10 mouse cellular contexts compared by ENCODE assay signal in genomic region chr7:83599913-83600286, GRCm38 (mm10). TPM values are rescaled to one million over a fixed set of nuclear protein-coding genes. Genes with fewer than 3 reads are reported as not detected.
DNase-seq lines count a peak whose midpoint lies in the region; ATAC-seq and TF ChIP-seq lines count a peak whose summit lies in the region.
"Had no signal": no experiment of that assay in that cellular context is flagged by ENCODE, and none has a peak within 500 bp of the region (broad histone marks: within the 10 kb centered on the region; RNA-seq: fewer than 3 reads in every experiment).

No protein-coding gene starts in this region.

- no peak for TF ChIP-seq EP300 in ES-Bruce4 (IDR thresholded peaks at IDR 0.05; ENCODE audit: insufficient read depth, low read depth, low read length)

- no peaks in the 10 kb centered on the region for H3K4me1 ChIP-seq in hindbrain, postnatal 0 days (ENCODE audit: insufficient read depth, low read length)
- no peaks in the 10 kb centered on the region for H3K4me1 ChIP-seq in hindbrain, embryonic 16.5 days (ENCODE audit: control insufficient read depth, insufficient read depth, low read depth, low read length)
- no peaks in the 10 kb centered on the region for H3K4me1 ChIP-seq in ES-Bruce4 (ENCODE audit: control insufficient read depth, insufficient read depth, low read length)
- H3K4me1 ChIP-seq in midbrain, embryonic 14.5 days (ENCODE audit: control insufficient read depth, insufficient read depth, low read length) = no peaks in the 10 kb centered on the region

- no peak overlapping the region for H3K27ac ChIP-seq in hindbrain, postnatal 0 days
- no peak overlapping the region for H3K27ac ChIP-seq in hindbrain, embryonic 16.5 days (ENCODE audit: low read depth, low read length)
- no peak overlapping the region for H3K27ac ChIP-seq in ES-Bruce4 (ENCODE audit: insufficient read depth, low read length)
- no peak overlapping the region for H3K27ac ChIP-seq in midbrain, embryonic 14.5 days (replicated peaks; ENCODE audit: low read depth, low read length)

- 60% methylated on average over 8 of the region's 8 CpGs for WGBS in hindbrain, postnatal 0 days
- WGBS in hindbrain, embryonic 16.5 days = 55% methylated on average over 8 of the region's 8 CpGs
- 57% methylated on average over 8 of the region's 8 CpGs for WGBS in midbrain, embryonic 14.5 days

- peak; percentile 61 for TF ChIP-seq CTCF in hindbrain, postnatal 0 days (IDR thresholded peaks at IDR 0.05; ENCODE audit: low read depth)
- TF ChIP-seq CTCF in ES-Bruce4 (IDR thresholded peaks at IDR 0.05; ENCODE audit: low read depth, low read length) = peak; percentile 92

- no peaks in the 10 kb centered on the region for H3K36me3 ChIP-seq in hindbrain, postnatal 0 days (ENCODE audit: insufficient read depth, low read length)
- no peaks in the 10 kb centered on the region for H3K36me3 ChIP-seq in hindbrain, embryonic 16.5 days (ENCODE audit: control insufficient read depth, insufficient read depth, low read length)
- no peaks in the 10 kb centered on the region for H3K36me3 ChIP-seq in ES-Bruce4 (ENCODE audit: control insufficient read depth, insufficient read depth, low read length, poor library complexity, severe bottlenecking)
- no peaks in the 10 kb centered on the region for H3K36me3 ChIP-seq in midbrain, embryonic 14.5 days (ENCODE audit: control insufficient read depth, insufficient read depth, low read length)

- no peak overlapping the region for H3K9ac ChIP-seq in hindbrain, postnatal 0 days (replicated peaks; ENCODE audit: low read length)
- no peak overlapping the region for H3K9ac ChIP-seq in hindbrain, embryonic 16.5 days (ENCODE audit: low read depth, low read length)
- H3K9ac ChIP-seq in ES-Bruce4 (ENCODE audit: low read depth, poor library complexity, severe bottlenecking) = no peak overlapping the region
- no peak overlapping the region for H3K9ac ChIP-seq in midbrain, embryonic 14.5 days (replicated peaks; ENCODE audit: low read length)

- DNase-seq in hindbrain, postnatal 0 days (ENCODE audit: low spot score) = peak; percentile 15
- DNase-seq in c-Kit-positive CD71-positive TER-119-negative erythroid progenitor cells, embryonic 14.5 days (ENCODE audit: low read depth) = peak; percentile 14
- peak; percentile 33 for DNase-seq in forelimb bud, embryonic 11.5 days (ENCODE audit: low read depth, low spot score)
- peak; percentile 12 to 13 for DNase-seq in layer of hippocampus, postnatal 36 days
- DNase-seq in midbrain, embryonic 14.5 days = peak; percentile 55
- peak; percentile 58 for DNase-seq in thymus, postnatal 0 days (ENCODE audit: low spot score)

- no peak for TF ChIP-seq POLR2A in ES-Bruce4 (IDR thresholded peaks at IDR 0.05; ENCODE audit: insufficient read depth, low read length)

- no peak overlapping the region for H3K4me3 ChIP-seq in hindbrain, postnatal 0 days (ENCODE audit: low read length)
- no peak overlapping the region for H3K4me3 ChIP-seq in hindbrain, embryonic 16.5 days (ENCODE audit: low read length)
- no peak overlapping the region for H3K4me3 ChIP-seq in ES-Bruce4 (ENCODE audit: low read depth, low read length)
- no peak overlapping the region for H3K4me3 ChIP-seq in midbrain, embryonic 14.5 days (replicated peaks; ENCODE audit: low read depth, low read length)
- H3K4me3 ChIP-seq: erythroblast, embryonic 14.5 days had no signal

- H3K27me3 ChIP-seq in hindbrain, postnatal 0 days (ENCODE audit: insufficient read depth, low read length) = no peaks in the 10 kb centered on the region
- H3K27me3 ChIP-seq in hindbrain, embryonic 16.5 days (replicated peaks; ENCODE audit: control insufficient read depth, insufficient read depth, low read length) = no peaks in the 10 kb centered on the region
- H3K27me3 ChIP-seq in ES-Bruce4 (ENCODE audit: control insufficient read depth, insufficient read depth, low read length, poor library complexity, severe bottlenecking) = no peaks in the 10 kb centered on the region
- H3K27me3 ChIP-seq in midbrain, embryonic 14.5 days (ENCODE audit: control insufficient read depth, insufficient read depth, low read length) = no peaks in the 10 kb centered on the region

- H3K9me3 ChIP-seq in hindbrain, postnatal 0 days (ENCODE audit: low read length) = no peaks in the 10 kb centered on the region
- no peaks in the 10 kb centered on the region for H3K9me3 ChIP-seq in hindbrain, embryonic 16.5 days (ENCODE audit: control insufficient read depth, low read length)
- H3K9me3 ChIP-seq in ES-Bruce4 (replicated peaks; ENCODE audit: control insufficient read depth, insufficient read depth, low read length, poor library complexity, severe bottlenecking) = no peaks in the 10 kb centered on the region; the same call in 1 of the 2 replicates
- no peaks in the 10 kb centered on the region for H3K9me3 ChIP-seq in midbrain, embryonic 14.5 days (ENCODE audit: control insufficient read depth, low read length)

- no peak overlapping the region for H3K4me2 ChIP-seq in hindbrain, postnatal 0 days (ENCODE audit: low read depth, low read length)
- no peak overlapping the region for H3K4me2 ChIP-seq in hindbrain, embryonic 16.5 days (ENCODE audit: low read length)
- no peak overlapping the region for H3K4me2 ChIP-seq in midbrain, embryonic 14.5 days (ENCODE audit: low read length)

- no peak for ATAC-seq in hindbrain, postnatal 0 days
- ATAC-seq in hindbrain, embryonic 16.5 days = no peak
- ATAC-seq in midbrain, embryonic 14.5 days (ENCODE audit: low FRiP score, low TSS enrichment) = no peak

RNA-seq across cellular contexts. Expression of gene Tmc3, which starts 15.2 kb away (rescaled TPM):
- total RNA-seq in hindbrain, postnatal 0 days (2014; rRNA removed) = 0.93 and 0.94 TPM in 2 replicates
- 0.29 and 0.43 TPM in 2 replicates for polyA plus RNA-seq in hindbrain, postnatal 0 days (2015; fragmentation: Nextera tagmentation; extraction: Ambion mirVana)
- 0.29 and 0.33 TPM in 2 replicates for polyA plus RNA-seq in hindbrain, embryonic 16.5 days (2015; fragmentation: Nextera tagmentation; extraction: Ambion mirVana)
- polyA plus RNA-seq in ES-Bruce4 (2011; ENCODE audit: insufficient read depth, insufficient read length, low read depth, missing spikeins) = 0.15 and 0.25 TPM in 2 replicates
- under 1 TPM; 0.22 to 0.23 TPM for total RNA-seq in layer of hippocampus, postnatal 36 days (2021)
- polyA plus RNA-seq in midbrain, embryonic 14.5 days (2014; fragmentation: Nextera tagmentation; extraction: Ambion mirVana) = 0.16 and 0.25 TPM in 2 replicates
- polyA plus RNA-seq in thymus, postnatal 0 days (2015; fragmentation: Nextera tagmentation; extraction: Ambion mirVana) = 1.8 and 2.0 TPM in 2 replicates
- polyA plus RNA-seq: erythroblast, embryonic 14.5 days; lung, embryonic 16.5 days had no signal

RNA-seq across cellular contexts. Expression of gene Stard5, which starts 31.9 kb away (rescaled TPM):
- 6.1 and 7.5 TPM in 2 replicates for total RNA-seq in hindbrain, postnatal 0 days (2014; rRNA removed)
- polyA plus RNA-seq in hindbrain, postnatal 0 days (2015; fragmentation: Nextera tagmentation; extraction: Ambion mirVana) = 6.6 and 7.8 TPM in 2 replicates
- polyA plus RNA-seq in hindbrain, embryonic 16.5 days (2015; fragmentation: Nextera tagmentation; extraction: Ambion mirVana) = 6.6 and 7.3 TPM in 2 replicates
- 15.0 and 16.0 TPM in 2 replicates for polyA plus RNA-seq in ES-Bruce4 (2011; ENCODE audit: insufficient read depth, insufficient read length, low read depth, missing spikeins)
- 10 to 100 TPM; 17.2 to 18.1 TPM for total RNA-seq in layer of hippocampus, postnatal 36 days (2021)
- polyA plus RNA-seq in midbrain, embryonic 14.5 days (2014; fragmentation: Nextera tagmentation; extraction: Ambion mirVana) = 5.0 and 7.4 TPM in 2 replicates
- 47.3 and 47.4 TPM in 2 replicates for polyA plus RNA-seq in thymus, postnatal 0 days (2015; fragmentation: Nextera tagmentation; extraction: Ambion mirVana)
